Mouse (Mus musculus): ENCODE measurements around the gene Cdh5. TPM values are rescaled to one million over a fixed set of nuclear protein-coding genes. Genes with fewer than 3 reads are reported as not detected.
A peak's percentile ranks its signal among the peaks of the same experiment; 100 is the strongest.

Gene Cdh5
- polyA plus RNA-seq (2014; fragmentation: Nextera tagmentation; extraction: Ambion mirVana), result 17.1 and 19.3 TPM in 2 replicates

GRCm38 (mm10) chr8:104101415-104101814, at the start of gene Cdh5:
Gene Cdh5 (plus strand): TSS chr8:104101625.
- DNase-seq (ENCODE audit: low spot score), result no peak
- WGBS, result 41% methylated on average over 8 of the region's 8 CpGs
- 0 out of 2 replicates have a peak, but pooled peaks have one; percentile 8 for ATAC-seq (replicated peaks; ENCODE audit: low FRiP score)
- peaks cover 23% of the 10 kb centered on the region for H3K4me1 ChIP-seq (replicated peaks; ENCODE audit: control insufficient read depth, insufficient read depth, low read length)
- no peaks in the 10 kb centered on the region for H3K27me3 ChIP-seq (replicated peaks; ENCODE audit: control insufficient read depth, insufficient read depth, low read length)
- no peaks in the 10 kb centered on the region for H3K9me3 ChIP-seq (ENCODE audit: control insufficient read depth, low read length)
- peak within 1 kb of the TSS; percentile 31 for H3K4me2 ChIP-seq
- H3K36me3 ChIP-seq (ENCODE audit: control insufficient read depth, insufficient read depth, low read length), result no peaks in the 10 kb centered on the region
- H3K4me3 ChIP-seq (ENCODE audit: low read depth, low read length), result peak within 1 kb of the TSS; percentile 27; the same call in 1 of the 2 replicates
- H3K9ac ChIP-seq (ENCODE audit: low read depth, low read length), result peak within 1 kb of the TSS; percentile 43
- no peak within 1 kb of the TSS for H3K27ac ChIP-seq (ENCODE audit: low read depth, low read length)

GRCm38 (mm10) chr8:104059922-104060321, 41.5 kb upstream of the Cdh5 start:
- H3K36me3 ChIP-seq (ENCODE audit: control insufficient read depth, insufficient read depth, low read length), result no peaks in the 10 kb centered on the region
- H3K4me2 ChIP-seq, result no peak overlapping the region
- DNase-seq (ENCODE audit: low spot score), result no peak
- H3K4me3 ChIP-seq (ENCODE audit: low read depth, low read length), result no peak overlapping the region
- H3K9ac ChIP-seq (ENCODE audit: low read depth, low read length), result no peak overlapping the region
- no peaks in the 10 kb centered on the region for H3K9me3 ChIP-seq (ENCODE audit: control insufficient read depth, low read length)
- WGBS, result 65% methylated on average over 5 of the region's 5 CpGs
- no peaks in the 10 kb centered on the region for H3K27me3 ChIP-seq (replicated peaks; ENCODE audit: control insufficient read depth, insufficient read depth, low read length)
- H3K27ac ChIP-seq (ENCODE audit: low read depth, low read length), result no peak overlapping the region
- no peak for ATAC-seq (replicated peaks; ENCODE audit: low FRiP score)
- no peaks in the 10 kb centered on the region for H3K4me1 ChIP-seq (replicated peaks; ENCODE audit: control insufficient read depth, insufficient read depth, low read length)

GRCm38 (mm10) chr8:104060446-104060845, 41.0 kb upstream of the Cdh5 start:
- no peak overlapping the region for H3K4me2 ChIP-seq
- WGBS, result 66% methylated on average over 7 of the region's 7 CpGs
- H3K36me3 ChIP-seq (ENCODE audit: control insufficient read depth, insufficient read depth, low read length), result no peaks in the 10 kb centered on the region
- DNase-seq (ENCODE audit: low spot score) (no peak), ATAC-seq (replicated peaks; ENCODE audit: low FRiP score) (no peak)
- no peaks in the 10 kb centered on the region for H3K4me1 ChIP-seq (replicated peaks; ENCODE audit: control insufficient read depth, insufficient read depth, low read length)
- no peak overlapping the region for H3K9ac ChIP-seq (ENCODE audit: low read depth, low read length)
- no peaks in the 10 kb centered on the region for H3K9me3 ChIP-seq (ENCODE audit: control insufficient read depth, low read length)
- H3K4me3 ChIP-seq (ENCODE audit: low read depth, low read length), result no peak overlapping the region
- no peaks in the 10 kb centered on the region for H3K27me3 ChIP-seq (replicated peaks; ENCODE audit: control insufficient read depth, insufficient read depth, low read length)
- H3K27ac ChIP-seq (ENCODE audit: low read depth, low read length), result no peak overlapping the region

GRCm38 (mm10) chr8:104061048-104061988, 40.1 kb upstream of the Cdh5 start:
- ATAC-seq (replicated peaks; ENCODE audit: low FRiP score) (no peak), DNase-seq (ENCODE audit: low spot score) (no peak)
- Histone ChIP-seq H3K9me3 (ENCODE audit: control insufficient read depth, low read length) (no peaks in the 10 kb centered on the region), H3K4me3 (ENCODE audit: low read depth, low read length) (no peak overlapping the region), H3K27ac (ENCODE audit: low read depth, low read length) (no peak overlapping the region), H3K27me3 (replicated peaks; ENCODE audit: control insufficient read depth, insufficient read depth, low read length) (no peaks in the 10 kb centered on the region), H3K9ac (ENCODE audit: low read depth, low read length) (no peak overlapping the region), H3K36me3 (ENCODE audit: control insufficient read depth, insufficient read depth, low read length) (no peaks in the 10 kb centered on the region), H3K4me1 (replicated peaks; ENCODE audit: control insufficient read depth, insufficient read depth, low read length) (no peaks in the 10 kb centered on the region), H3K4me2 (no peak overlapping the region)
- 63% methylated on average over 6 of the region's 6 CpGs for WGBS

- Histone ChIP-seq H3K27ac (ENCODE audit: low read depth, low read length) (no peak overlapping the region), H3K4me2 (no peak overlapping the region), H3K27me3 (replicated peaks; ENCODE audit: control insufficient read depth, insufficient read depth, low read length) (no peaks in the 10 kb centered on the region), H3K4me1 (replicated peaks; ENCODE audit: control insufficient read depth, insufficient read depth, low read length) (no peaks in the 10 kb centered on the region), H3K36me3 (ENCODE audit: control insufficient read depth, insufficient read depth, low read length) (no peaks in the 10 kb centered on the region), H3K4me3 (ENCODE audit: low read depth, low read length) (no peak overlapping the region), H3K9ac (ENCODE audit: low read depth, low read length) (no peak overlapping the region), H3K9me3 (ENCODE audit: control insufficient read depth, low read length) (no peaks in the 10 kb centered on the region)
- no peak for ATAC-seq (replicated peaks; ENCODE audit: low FRiP score)
- DNase-seq (ENCODE audit: low spot score), result no peak
- whole genome bisulfite sequencing, result 74% methylated on average over 15 of the region's 15 CpGs
Observed at GRCm38 (mm10) chr8:104061989-104062820, 39.2 kb upstream of the Cdh5 start.

GRCm38 (mm10) chr8:104065223-104065622, 36.2 kb upstream of the Cdh5 start:
- H3K27me3 ChIP-seq (replicated peaks; ENCODE audit: control insufficient read depth, insufficient read depth, low read length), result no peaks in the 10 kb centered on the region
- ATAC-seq (replicated peaks; ENCODE audit: low FRiP score), result no peak
- WGBS, result 85% methylated on average over 7 of the region's 7 CpGs

GRCm38 (mm10) chr8:104065906-104066518, 35.4 kb upstream of the Cdh5 start:
- Histone ChIP-seq H3K4me1 (replicated peaks; ENCODE audit: control insufficient read depth, insufficient read depth, low read length) (no peaks in the 10 kb centered on the region), H3K9me3 (ENCODE audit: control insufficient read depth, low read length) (no peaks in the 10 kb centered on the region), H3K36me3 (ENCODE audit: control insufficient read depth, insufficient read depth, low read length) (no peaks in the 10 kb centered on the region), H3K27me3 (replicated peaks; ENCODE audit: control insufficient read depth, insufficient read depth, low read length) (no peaks in the 10 kb centered on the region), H3K4me3 (ENCODE audit: low read depth, low read length) (no peak overlapping the region), H3K4me2 (no peak overlapping the region), H3K27ac (ENCODE audit: low read depth, low read length) (no peak overlapping the region), H3K9ac (ENCODE audit: low read depth, low read length) (no peak overlapping the region)
- ATAC-seq (replicated peaks; ENCODE audit: low FRiP score) (no peak), DNase-seq (ENCODE audit: low spot score) (no peak)
- WGBS, result 82% methylated on average over 9 of the region's 9 CpGs

More at GRCm38 (mm10) chr8:104065223-104065622, 36.2 kb upstream of the Cdh5 start:
- no peak overlapping the region for H3K9ac ChIP-seq (ENCODE audit: low read depth, low read length)
- no peak overlapping the region for H3K27ac ChIP-seq (ENCODE audit: low read depth, low read length)
- no peak overlapping the region for H3K4me2 ChIP-seq
- no peak overlapping the region for H3K4me3 ChIP-seq (ENCODE audit: low read depth, low read length)
- no peaks in the 10 kb centered on the region for H3K36me3 ChIP-seq (ENCODE audit: control insufficient read depth, insufficient read depth, low read length)
- no peak for DNase-seq (ENCODE audit: low spot score)
- H3K4me1 ChIP-seq (replicated peaks; ENCODE audit: control insufficient read depth, insufficient read depth, low read length), result no peaks in the 10 kb centered on the region
- H3K9me3 ChIP-seq (ENCODE audit: control insufficient read depth, low read length), result no peaks in the 10 kb centered on the region

- DNase-seq (ENCODE audit: low spot score) (no peak), ATAC-seq (replicated peaks; ENCODE audit: low FRiP score) (no peak)
- Histone ChIP-seq H3K4me1 (replicated peaks; ENCODE audit: control insufficient read depth, insufficient read depth, low read length) (no peaks in the 10 kb centered on the region), H3K9ac (ENCODE audit: low read depth, low read length) (no peak overlapping the region), H3K4me3 (ENCODE audit: low read depth, low read length) (no peak overlapping the region), H3K4me2 (no peak overlapping the region), H3K27me3 (replicated peaks; ENCODE audit: control insufficient read depth, insufficient read depth, low read length) (no peaks in the 10 kb centered on the region), H3K9me3 (ENCODE audit: control insufficient read depth, low read length) (no peaks in the 10 kb centered on the region), H3K27ac (ENCODE audit: low read depth, low read length) (no peak overlapping the region), H3K36me3 (ENCODE audit: control insufficient read depth, insufficient read depth, low read length) (no peaks in the 10 kb centered on the region)
- WGBS, result 85% methylated on average over 12 of the region's 12 CpGs
Observed at GRCm38 (mm10) chr8:104067390-104067925, 34.0 kb upstream of the Cdh5 start.
